Mouse (Mus musculus): ENCODE measurements around the gene Apmap. TPM values are rescaled to one million over a fixed set of nuclear protein-coding genes. Genes with fewer than 3 reads are reported as not detected.

The Apmap gene
- 40.0 and 48.2 TPM in 2 replicates for total RNA-seq (2017)

GRCm38 (mm10) chr2:150608087-150608799 is at the start of gene Apmap:
Gene Apmap (minus strand): TSS chr2:150608567.
- ATAC-seq (replicated peaks in 1 of 2; ENCODE audit: insufficient read depth in 1 of 2, low FRiP score in 2 of 2, low TSS enrichment in 1 of 2, low read depth in 1 of 2, poor library complexity in 2 of 2, severe bottlenecking in 2 of 2), result peak; percentile 94 to 99

GRCm38 (mm10) chr2:150656975-150657768 is 48.8 kb upstream of the Apmap start:
- ATAC-seq (replicated peaks in 1 of 2; ENCODE audit: insufficient read depth in 1 of 2, low FRiP score in 2 of 2, low TSS enrichment in 1 of 2, low read depth in 1 of 2, poor library complexity in 2 of 2, severe bottlenecking in 2 of 2), result no peak

GRCm38 (mm10) chr2:150656112-150656511 is 47.7 kb upstream of the Apmap start:
- no peak for ATAC-seq (replicated peaks in 1 of 2; ENCODE audit: insufficient read depth in 1 of 2, low FRiP score in 2 of 2, low TSS enrichment in 1 of 2, low read depth in 1 of 2, poor library complexity in 2 of 2, severe bottlenecking in 2 of 2)

- no peak for ATAC-seq (replicated peaks in 1 of 2; ENCODE audit: insufficient read depth in 1 of 2, low FRiP score in 2 of 2, low TSS enrichment in 1 of 2, low read depth in 1 of 2, poor library complexity in 2 of 2, severe bottlenecking in 2 of 2)
Observed at GRCm38 (mm10) chr2:150655290-150655689, 46.9 kb upstream of the Apmap start.

GRCm38 (mm10) chr2:150654814-150655213 is 46.4 kb upstream of the Apmap start:
- ATAC-seq (replicated peaks in 1 of 2; ENCODE audit: insufficient read depth in 1 of 2, low FRiP score in 2 of 2, low TSS enrichment in 1 of 2, low read depth in 1 of 2, poor library complexity in 2 of 2, severe bottlenecking in 2 of 2), result no peak

GRCm38 (mm10) chr2:150651366-150651765 is 43.0 kb upstream of the Apmap start:
- no peak for ATAC-seq (replicated peaks in 1 of 2; ENCODE audit: insufficient read depth in 1 of 2, low FRiP score in 2 of 2, low TSS enrichment in 1 of 2, low read depth in 1 of 2, poor library complexity in 2 of 2, severe bottlenecking in 2 of 2)

- ATAC-seq (replicated peaks in 1 of 2; ENCODE audit: insufficient read depth in 1 of 2, low FRiP score in 2 of 2, low TSS enrichment in 1 of 2, low read depth in 1 of 2, poor library complexity in 2 of 2, severe bottlenecking in 2 of 2), result no peak
Observed at GRCm38 (mm10) chr2:150650511-150651074, 42.2 kb upstream of the Apmap start.

GRCm38 (mm10) chr2:150648300-150648895 is 40.0 kb upstream of the Apmap start:
- ATAC-seq (replicated peaks in 1 of 2; ENCODE audit: insufficient read depth in 1 of 2, low FRiP score in 2 of 2, low TSS enrichment in 1 of 2, low read depth in 1 of 2, poor library complexity in 2 of 2, severe bottlenecking in 2 of 2), result no peak

GRCm38 (mm10) chr2:150647681-150648299 is 39.4 kb upstream of the Apmap start:
- ATAC-seq (replicated peaks in 1 of 2; ENCODE audit: insufficient read depth in 1 of 2, low FRiP score in 2 of 2, low TSS enrichment in 1 of 2, low read depth in 1 of 2, poor library complexity in 2 of 2, severe bottlenecking in 2 of 2), result 0 out of 4 replicates have a peak, but pooled peaks of 1 of the 2 experiments have one; percentile 50

- peak in 1 of 2 experiments; percentile 26; a peak in 1 of 4 replicates for ATAC-seq (replicated peaks in 1 of 2; ENCODE audit: insufficient read depth in 1 of 2, low FRiP score in 2 of 2, low TSS enrichment in 1 of 2, low read depth in 1 of 2, poor library complexity in 2 of 2, severe bottlenecking in 2 of 2)
Observed at GRCm38 (mm10) chr2:150646411-150647121, 38.2 kb upstream of the Apmap start.

GRCm38 (mm10) chr2:150645225-150645624 is 36.9 kb upstream of the Apmap start:
- ATAC-seq (replicated peaks in 1 of 2; ENCODE audit: insufficient read depth in 1 of 2, low FRiP score in 2 of 2, low TSS enrichment in 1 of 2, low read depth in 1 of 2, poor library complexity in 2 of 2, severe bottlenecking in 2 of 2), result no peak

GRCm38 (mm10) chr2:150643726-150644415 is 35.5 kb upstream of the Apmap start:
- ATAC-seq (replicated peaks in 1 of 2; ENCODE audit: insufficient read depth in 1 of 2, low FRiP score in 2 of 2, low TSS enrichment in 1 of 2, low read depth in 1 of 2, poor library complexity in 2 of 2, severe bottlenecking in 2 of 2), result no peak

GRCm38 (mm10) chr2:150643166-150643565 is 34.8 kb upstream of the Apmap start:
- no peak for ATAC-seq (replicated peaks in 1 of 2; ENCODE audit: insufficient read depth in 1 of 2, low FRiP score in 2 of 2, low TSS enrichment in 1 of 2, low read depth in 1 of 2, poor library complexity in 2 of 2, severe bottlenecking in 2 of 2)

- ATAC-seq (replicated peaks in 1 of 2; ENCODE audit: insufficient read depth in 1 of 2, low FRiP score in 2 of 2, low TSS enrichment in 1 of 2, low read depth in 1 of 2, poor library complexity in 2 of 2, severe bottlenecking in 2 of 2), result no peak; a peak in 1 of 4 replicates
Observed at GRCm38 (mm10) chr2:150638370-150638733, 30.0 kb upstream of the Apmap start.

- no peak for ATAC-seq (replicated peaks in 1 of 2; ENCODE audit: insufficient read depth in 1 of 2, low FRiP score in 2 of 2, low TSS enrichment in 1 of 2, low read depth in 1 of 2, poor library complexity in 2 of 2, severe bottlenecking in 2 of 2)
Observed at GRCm38 (mm10) chr2:150637702-150638369, 29.5 kb upstream of the Apmap start.

GRCm38 (mm10) chr2:150635877-150636446 is 27.6 kb upstream of the Apmap start:
- ATAC-seq (replicated peaks in 1 of 2; ENCODE audit: insufficient read depth in 1 of 2, low FRiP score in 2 of 2, low TSS enrichment in 1 of 2, low read depth in 1 of 2, poor library complexity in 2 of 2, severe bottlenecking in 2 of 2), result no peak

All from hematopoietic stem cell, adult 5-6 weeks (primary cell).